Mouse (Mus musculus) gastrocnemius, postnatal 14 days (tissue): Measurements from ENCODE around the gene B3gnt5. TPM values are rescaled to one million over a fixed set of nuclear protein-coding genes. Genes with fewer than 3 reads are reported as not detected.
"Not testable (repeated sequence)": the region's sequence is repeated elsewhere in the genome, so short reads cannot be mapped to it uniquely, and the experiment has no call there.

ENCODE experiments used
- DNase-seq: peaks from one replicate; pipeline ENCODE4 v3.0.0; 2021; ENCODE audit warnings: mixed read lengths
- intact Hi-C: fragments of 180-260 bp; cut with DNase I; formaldehyde crosslinking; loops from one replicate; pipeline ENCODE4 v1.15.1; 2025; ENCODE audit warnings: low total_unique reads
- long read RNA-seq, 2 experiments: library from polyadenylated mRNA; stranded (forward); transcript quantifications; one replicate each; pipeline ENCODE4 v2.0.0; 2021
- total RNA-seq, 2 experiments: library from RNA; stranded (reverse); gene quantifications; 2 replicates each; pipeline ENCODE4 v1.2.3; 2021

The B3gnt5 gene
- 1 to 10 TPM in 1 of 2 experiments, under 1 TPM in 1; 0.66 to 3.0 TPM for total RNA-seq
- long read RNA-seq, experiment 1 = 0 reads
- long read RNA-seq, experiment 2 = 0 reads

DNA sequence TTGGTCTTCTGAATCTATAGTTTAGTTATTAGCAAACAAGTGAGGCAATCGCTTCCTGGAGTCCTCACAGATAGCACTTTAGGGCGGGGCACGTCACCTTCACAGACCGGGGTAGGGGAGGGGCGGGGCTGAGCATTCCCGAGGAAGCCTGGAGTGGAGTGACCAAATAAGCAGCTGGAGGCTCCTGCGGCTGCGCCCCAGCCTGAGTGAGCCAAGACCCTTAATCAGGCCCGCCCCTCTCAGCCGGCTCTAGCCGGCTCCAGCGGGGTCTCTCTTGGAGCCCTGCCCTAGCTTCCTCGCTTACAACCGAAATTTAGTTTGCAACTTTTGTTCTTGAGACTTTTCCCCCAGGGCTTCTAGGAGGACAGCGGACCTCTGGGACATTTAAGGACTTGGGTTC, at the start of gene B3gnt5:
TSS of gene B3gnt5 (plus strand) at position 135 of the 400 bp plus-strand sequence.
- intact Hi-C loops = no loop called here
- DNase-seq = peak; percentile 44

DNA sequence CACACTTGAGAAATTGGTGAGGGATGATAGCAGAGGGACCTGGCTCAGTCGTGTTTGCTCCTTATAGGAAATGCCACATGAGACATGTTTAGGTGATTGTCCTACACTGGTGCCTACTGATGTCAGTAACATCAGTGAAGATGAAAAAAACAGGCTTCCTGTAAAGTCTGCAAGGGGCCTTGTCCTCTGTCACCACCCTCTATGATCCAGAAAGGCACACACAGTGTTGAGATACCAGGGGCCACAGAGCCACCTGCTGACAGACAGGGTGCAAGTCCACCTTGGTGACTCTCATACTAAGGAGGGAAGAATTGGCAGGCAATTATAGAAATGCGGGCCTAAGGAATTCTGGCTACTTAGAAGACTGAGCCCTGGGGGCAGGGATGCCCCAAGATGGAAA, 39.0 kb upstream of the B3gnt5 start:
- no peak for DNase-seq
- intact Hi-C loops = loop anchor here (10.0 kb wide), 2 partner anchors 124 to 464 kb away; no protein-coding TSS in a partner anchor

- intact Hi-C loops = loop anchor here (10.0 kb wide), 2 partner anchors 121 to 461 kb away; no protein-coding TSS in a partner anchor
- not testable (repeated sequence) for DNase-seq
These were observed 35.9 kb upstream of the B3gnt5 start for GRCm38 (mm10) chr16:19724139-19724538.

DNA sequence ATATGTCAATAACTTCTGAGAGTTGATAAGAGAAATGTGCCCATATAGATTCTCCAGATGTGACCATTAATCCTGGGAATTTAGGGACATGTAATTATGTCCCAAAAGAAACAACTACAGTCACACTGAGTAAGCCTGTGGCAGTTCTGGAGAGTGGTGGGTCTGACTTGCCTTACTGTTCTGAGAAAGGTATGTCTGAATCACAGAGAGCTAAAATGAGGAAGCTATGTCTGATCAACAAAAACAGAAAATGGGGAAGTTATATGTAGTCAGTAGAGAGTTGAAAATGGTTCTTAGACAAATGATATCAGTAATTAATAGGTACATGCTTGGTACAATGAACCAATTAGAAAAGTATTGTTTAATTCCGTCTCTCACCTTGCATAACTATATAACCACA, 27.1 kb upstream of the B3gnt5 start:
- intact Hi-C loops = no loop called here

DNA sequence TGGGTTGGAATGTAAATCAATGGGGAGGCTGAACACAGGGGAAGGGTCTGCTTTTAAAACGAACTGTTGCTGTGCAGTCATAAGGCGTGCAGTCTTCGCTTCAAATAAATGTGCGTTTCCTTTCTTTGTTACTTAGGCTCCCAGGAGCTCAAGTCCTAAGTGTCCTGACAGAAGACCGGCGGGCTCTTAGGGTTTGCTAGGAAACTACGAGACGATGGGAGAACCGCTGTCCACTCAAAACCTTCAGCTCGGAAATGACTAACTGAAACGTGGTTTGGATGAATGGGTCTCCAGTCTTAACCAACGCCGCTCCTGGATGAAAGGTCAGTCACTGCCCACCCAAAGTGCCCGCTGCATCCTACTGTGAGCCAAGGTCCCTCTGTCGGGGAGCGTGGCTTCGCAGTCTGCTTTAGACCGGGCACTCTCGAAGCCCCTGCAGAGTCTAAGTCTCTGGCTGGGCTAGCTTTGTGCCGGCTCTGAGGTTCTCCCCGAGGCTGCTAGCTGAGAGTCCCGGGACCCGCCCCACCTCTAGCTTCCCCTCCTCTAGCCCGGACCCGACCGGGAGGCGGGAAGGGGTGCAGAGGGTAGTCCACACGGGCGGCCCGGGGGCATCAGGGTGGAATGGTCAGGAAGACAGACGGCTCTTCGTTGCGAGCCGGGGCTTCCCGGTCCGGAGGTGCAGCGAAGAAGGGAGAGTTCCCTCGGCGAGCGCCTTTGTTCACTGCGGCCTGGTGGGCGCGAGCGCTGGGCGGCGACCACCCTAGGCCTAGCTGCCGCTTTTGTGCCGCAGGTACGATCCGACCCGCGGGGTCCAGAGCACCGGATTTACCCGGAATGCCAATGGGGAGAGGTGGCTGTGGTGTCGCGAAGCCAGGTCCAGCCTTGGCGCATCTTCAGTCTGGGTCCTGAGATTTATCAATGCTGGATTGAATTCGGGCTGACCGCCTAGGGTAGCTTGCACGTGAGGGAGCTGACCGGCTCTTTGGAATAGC, 793 bp downstream of the B3gnt5 start:
- intact Hi-C loops = no loop called here
- DNase-seq = peak; percentile 10

More for the DNA sequence above, 27.1 kb upstream of the B3gnt5 start:
- no peak for DNase-seq

DNA sequence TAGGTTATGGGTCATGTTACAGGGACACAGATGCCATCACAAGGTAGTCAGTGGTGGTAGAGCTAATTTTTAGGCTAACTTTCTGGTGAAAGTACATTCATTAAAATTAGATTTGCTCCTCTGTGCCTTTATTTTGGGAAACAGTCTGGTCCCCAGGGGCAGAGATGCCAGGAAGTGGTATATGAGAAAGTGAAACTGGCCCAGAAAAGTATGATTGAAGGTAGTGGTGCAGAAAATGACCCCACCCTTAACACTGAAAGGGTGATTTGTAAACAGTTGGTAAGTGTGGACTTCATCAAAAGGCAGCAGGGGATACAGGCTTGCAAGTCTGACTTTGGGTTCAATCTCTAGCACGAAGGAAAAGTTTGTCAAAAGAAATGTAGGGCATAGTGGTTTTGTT, 1.7 kb downstream of the B3gnt5 start:
- no peak for DNase-seq
- intact Hi-C loops = no loop called here

GRCm38 (mm10) chr16:19766107-19766506, 6.1 kb downstream of the B3gnt5 start:
- DNase-seq = no peak
- intact Hi-C loops = no loop called here

- no peak for DNase-seq
- intact Hi-C loops = no loop called here
These were observed 8.0 kb downstream of the B3gnt5 start for GRCm38 (mm10) chr16:19768046-19768445.

DNA sequence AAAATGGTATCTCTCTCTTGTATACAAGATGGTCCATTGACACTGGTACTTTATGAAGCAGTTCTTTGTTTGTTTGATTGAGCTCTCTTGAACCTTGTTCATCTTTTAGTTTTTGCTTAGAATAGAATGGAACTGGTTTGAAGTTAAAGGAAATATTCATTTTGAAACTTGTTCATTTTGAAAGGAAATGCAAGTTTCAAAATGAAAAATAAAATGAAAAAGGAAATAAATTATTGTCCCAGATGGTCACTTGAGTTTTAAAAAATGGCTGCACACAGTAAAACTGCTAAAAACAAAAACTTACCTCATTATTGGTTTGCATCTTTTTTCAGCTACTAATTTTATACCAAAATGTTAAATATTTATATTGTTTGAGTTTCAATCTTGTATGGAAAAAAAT, 12.0 kb downstream of the B3gnt5 start:
- no peak for DNase-seq
- intact Hi-C loops = no loop called here

DNA sequence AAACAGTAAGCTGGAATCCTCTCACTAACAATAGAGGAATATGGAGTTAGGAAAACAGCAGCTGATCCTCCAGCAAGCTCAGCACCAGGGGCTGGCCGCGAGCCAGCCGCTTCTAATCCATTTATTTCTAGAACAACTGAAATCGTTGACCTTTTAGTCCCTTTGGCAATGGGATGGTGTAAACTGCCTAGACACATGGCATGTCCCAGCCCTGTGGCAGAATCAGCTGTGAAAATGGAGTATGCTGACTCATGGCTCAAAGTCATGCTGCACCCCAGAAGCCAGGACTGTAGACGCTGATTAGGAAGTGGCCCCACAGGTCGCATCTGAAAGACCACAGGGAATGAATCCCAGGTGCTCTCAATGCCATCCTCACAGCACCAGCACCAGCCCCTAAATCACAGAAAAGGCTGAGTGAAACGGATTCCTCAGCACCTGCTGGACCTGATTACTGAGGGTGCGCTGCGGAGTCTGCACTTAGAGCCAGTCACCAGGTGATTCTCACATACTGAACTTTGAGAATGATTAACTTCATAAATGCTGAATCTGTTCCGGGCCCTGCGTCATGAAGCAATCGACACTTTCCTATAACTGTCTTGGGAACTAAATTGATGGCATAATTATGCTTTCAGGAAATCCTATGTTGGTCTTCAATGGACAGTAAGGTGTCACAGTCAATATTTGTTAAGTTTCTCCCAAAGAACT, 26.5 kb downstream of the B3gnt5 start:
- intact Hi-C loops = no loop called here

GRCm38 (mm10) chr16:19789914-19790313, 29.9 kb downstream of the B3gnt5 start:
- no peak for DNase-seq
- intact Hi-C loops = no loop called here

More for the DNA sequence above, 26.5 kb downstream of the B3gnt5 start:
- peak; percentile 5 for DNase-seq

- DNase-seq = no peak
- intact Hi-C loops = no loop called here
These were observed 58.8 kb downstream of the B3gnt5 start for GRCm38 (mm10) chr16:19818801-19819200.

Other genes with a start within 250 kb of the B3gnt5 start
- not detected for gene Olfr167, start 237.9 kb upstream of the B3gnt5 start, total RNA-seq
- gene Olfr168, start 224.7 kb upstream of the B3gnt5 start, total RNA-seq = not detected
- gene Olfr169, start 188.4 kb upstream of the B3gnt5 start, total RNA-seq = not detected
- not detected for gene Olfr170, start 148.3 kb upstream of the B3gnt5 start, total RNA-seq
- gene Olfr171, start 130.3 kb upstream of the B3gnt5 start, total RNA-seq = not detected
- gene Lamp3, start 53.8 kb upstream of the B3gnt5 start, total RNA-seq = under 1 TPM; 0.06 to 0.11 TPM
- gene Klhl6, start 222.8 kb downstream of the B3gnt5 start, total RNA-seq = 1 to 10 TPM; 1.6 to 2.4 TPM